Mouse (Mus musculus) lung, embryonic 16.5 days (tissue): ENCODE measurements around the gene Cnfn. TPM values are rescaled to one million over a fixed set of nuclear protein-coding genes. Genes with fewer than 3 reads are reported as not detected.
"Not testable (repeated sequence)": the region's sequence is repeated elsewhere in the genome, so short reads cannot be mapped to it uniquely, and the experiment has no call there.

Experiments used
- ATAC-seq: fragments of 200-750 bp; cut with Nextera tagmentation; 2 replicates; pipeline ENCODE4 v1.8.0; 2017; ENCODE audit warnings: low read depth, mild to moderate bottlenecking, moderate library complexity
- H3K27ac ChIP-seq: fragments of 300-500 bp; sonication (generic); 2 replicates; pipeline ENCODE4 v1.5.1; 2014; ENCODE audit warnings: mild to moderate bottlenecking, control low read depth, low read length
- H3K27me3 ChIP-seq: fragments of 300-500 bp; sonication (generic); 2 replicates; pipeline ENCODE4 v1.6.1; 2014; ENCODE audit warnings: low read depth, low read length, mixed read lengths; ENCODE audit not compliant: control insufficient read depth, insufficient read depth
- H3K36me3 ChIP-seq: fragments of 300-500 bp; sonication (generic); 2 replicates; pipeline ENCODE4 v1.6.1; 2014; ENCODE audit warnings: low read length; ENCODE audit not compliant: control insufficient read depth, insufficient read depth
- H3K4me1 ChIP-seq: fragments of 300-500 bp; sonication (generic); replicated peaks from 2 replicates; pipeline ENCODE4 v1.6.1; 2014; ENCODE audit warnings: low read length, mixed read lengths; ENCODE audit not compliant: control insufficient read depth, insufficient read depth
- H3K4me2 ChIP-seq: fragments of 300-500 bp; sonication (generic); 2 replicates; pipeline ENCODE4 v1.6.1; 2014; ENCODE audit warnings: low read depth, low read length, control low read depth
- H3K4me3 ChIP-seq: fragments of 300-500 bp; sonication (generic); 2 replicates; pipeline ENCODE4 v1.5.1; 2014; ENCODE audit warnings: mild to moderate bottlenecking, low read length, control low read depth
- H3K9ac ChIP-seq: fragments of 300-500 bp; sonication (generic); 2 replicates; pipeline ENCODE4 v1.6.1; 2014; ENCODE audit warnings: low read length, control low read depth
- H3K9me3 ChIP-seq: fragments of 300-500 bp; sonication (generic); 2 replicates; pipeline ENCODE4 v1.6.1; 2016; ENCODE audit warnings: low read length; ENCODE audit not compliant: control insufficient read depth
- WGBS: fragments of 180-500 bp; shearing (Covaris S2); extraction: QIAGEN DNeasy Blood & Tissue Kit; methylation state at CpG from one replicate; pipeline ENCODE4 v1.1.7; 2014; 5-methylcytosine and 5-hydroxymethylcytosine counted together
- polyA plus RNA-seq: library from polyadenylated mRNA; unstranded; fragments of >200 nt; fragmentation: Nextera tagmentation; extraction: Ambion mirVana; gene quantifications from 2 replicates; pipeline ENCODE4 v1.2.1, GENCODE M21; 2015

Cnfn gene
- polyA plus RNA-seq, 1 experiment from 2014 or later: 0.33 TPM

DNA sequence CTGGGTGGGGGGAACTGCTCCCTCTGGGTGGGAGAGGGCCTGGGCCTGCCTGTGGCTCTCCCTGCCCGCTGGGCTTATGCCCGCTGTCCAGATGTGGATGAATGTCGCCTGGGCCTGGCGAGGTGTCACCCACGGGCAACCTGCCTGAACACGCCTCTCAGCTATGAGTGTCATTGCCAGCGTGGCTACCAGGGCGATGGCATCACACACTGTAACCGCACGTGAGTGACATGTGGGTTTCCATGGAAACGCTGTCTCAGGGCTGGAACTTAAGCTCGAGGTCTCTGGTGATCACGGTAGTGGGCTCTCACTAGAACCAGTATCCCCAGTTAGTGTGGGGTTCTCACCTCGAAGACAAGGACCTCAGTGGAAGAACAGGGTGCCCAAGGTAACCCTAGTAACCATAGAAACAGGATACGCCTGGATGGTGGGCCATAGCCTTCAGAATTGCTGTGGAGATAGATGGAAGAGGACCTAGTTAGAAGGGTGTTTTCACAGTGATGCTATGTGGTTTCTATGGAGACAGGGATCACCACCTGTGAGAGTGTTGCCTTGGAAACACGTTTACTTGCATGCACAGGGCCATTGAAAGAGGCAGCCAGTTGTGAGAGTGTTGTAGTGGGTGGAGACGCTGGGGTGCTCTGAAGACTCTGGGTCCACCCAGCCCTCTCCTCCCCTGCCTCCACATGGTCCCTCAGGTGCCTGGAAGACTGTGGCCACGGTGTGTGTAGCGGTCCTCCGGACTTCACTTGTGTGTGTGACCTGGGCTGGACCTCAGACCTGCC, 28.3 kb downstream of the Cnfn start:
- H3K27me3 ChIP-seq: no peaks in the 10 kb centered on the region
- H3K9ac ChIP-seq: no peak overlapping the region
- H3K4me1 ChIP-seq: no peaks in the 10 kb centered on the region
- ATAC-seq: no peak
- no peak overlapping the region for H3K4me3 ChIP-seq
- H3K36me3 ChIP-seq: peaks cover 2% of the 10 kb centered on the region; the same call in 1 of the 2 replicates
- 76% methylated on average over 20 of the region's 20 CpGs for WGBS
- no peaks in the 10 kb centered on the region for H3K9me3 ChIP-seq
- no peak overlapping the region for H3K27ac ChIP-seq
- H3K4me2 ChIP-seq: no peak overlapping the region

DNA sequence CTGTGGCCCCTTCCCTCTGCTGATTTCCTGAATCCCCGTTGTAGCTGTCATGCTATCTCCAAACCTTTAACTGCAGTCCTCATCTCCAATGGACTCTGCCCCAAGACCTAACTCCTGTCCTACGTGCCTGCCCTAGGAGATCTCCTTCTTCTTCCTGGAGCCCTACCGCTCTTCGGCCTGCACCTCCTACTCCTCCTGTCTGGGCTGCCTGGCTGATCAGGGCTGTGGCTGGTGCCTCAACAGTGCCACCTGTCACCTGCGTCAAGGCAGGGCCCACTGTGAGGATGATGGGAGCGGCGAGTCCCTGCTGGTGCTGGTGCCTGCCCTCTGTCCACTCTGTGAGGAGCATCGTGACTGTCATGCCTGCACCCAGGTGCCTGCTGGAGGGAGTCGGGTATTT, 30.2 kb downstream of the Cnfn start:
- no peak overlapping the region for H3K4me2 ChIP-seq
- no peak overlapping the region for H3K27ac ChIP-seq
- 86% methylated on average over 9 of the region's 9 CpGs for WGBS
- no peaks in the 10 kb centered on the region for H3K4me1 ChIP-seq
- H3K9me3 ChIP-seq: no peaks in the 10 kb centered on the region
- peaks cover 7% of the 10 kb centered on the region for H3K36me3 ChIP-seq
- no peaks in the 10 kb centered on the region for H3K27me3 ChIP-seq
- no peak overlapping the region for H3K9ac ChIP-seq
- no peak for ATAC-seq
- H3K4me3 ChIP-seq: no peak overlapping the region

DNA sequence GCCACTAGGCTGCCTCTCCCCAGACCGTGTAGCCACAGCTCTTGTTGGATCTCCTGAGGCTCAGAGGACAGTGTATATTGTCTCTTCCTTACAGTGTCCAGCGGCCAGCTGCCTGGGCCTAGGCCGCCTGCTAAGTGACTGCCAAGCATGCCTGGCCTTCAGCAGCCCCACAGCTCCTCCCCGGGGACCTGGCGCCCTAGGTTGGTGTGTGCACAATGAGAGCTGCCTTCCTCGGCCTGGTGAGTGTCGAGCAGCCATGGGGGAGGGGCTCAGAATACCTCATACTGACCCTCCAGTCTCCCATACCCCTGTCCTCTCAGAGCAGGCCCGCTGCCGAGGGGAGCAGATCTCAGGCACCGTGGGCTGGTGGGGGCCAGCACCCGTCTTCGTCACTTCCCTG, 35.1 kb downstream of the Cnfn start:
- no peaks in the 10 kb centered on the region for H3K27me3 ChIP-seq
- no peak overlapping the region for H3K9ac ChIP-seq
- no peaks in the 10 kb centered on the region for H3K4me1 ChIP-seq
- peak; percentile 50; the same call in 1 of the 2 replicates for ATAC-seq
- peaks cover 19% of the 10 kb centered on the region; the same call in 1 of the 2 replicates for H3K36me3 ChIP-seq
- no peak overlapping the region for H3K4me2 ChIP-seq
- H3K9me3 ChIP-seq: no peaks in the 10 kb centered on the region
- H3K4me3 ChIP-seq: no peak overlapping the region
- 78% methylated on average over 12 of the region's 12 CpGs for WGBS
- no peak overlapping the region for H3K27ac ChIP-seq

DNA sequence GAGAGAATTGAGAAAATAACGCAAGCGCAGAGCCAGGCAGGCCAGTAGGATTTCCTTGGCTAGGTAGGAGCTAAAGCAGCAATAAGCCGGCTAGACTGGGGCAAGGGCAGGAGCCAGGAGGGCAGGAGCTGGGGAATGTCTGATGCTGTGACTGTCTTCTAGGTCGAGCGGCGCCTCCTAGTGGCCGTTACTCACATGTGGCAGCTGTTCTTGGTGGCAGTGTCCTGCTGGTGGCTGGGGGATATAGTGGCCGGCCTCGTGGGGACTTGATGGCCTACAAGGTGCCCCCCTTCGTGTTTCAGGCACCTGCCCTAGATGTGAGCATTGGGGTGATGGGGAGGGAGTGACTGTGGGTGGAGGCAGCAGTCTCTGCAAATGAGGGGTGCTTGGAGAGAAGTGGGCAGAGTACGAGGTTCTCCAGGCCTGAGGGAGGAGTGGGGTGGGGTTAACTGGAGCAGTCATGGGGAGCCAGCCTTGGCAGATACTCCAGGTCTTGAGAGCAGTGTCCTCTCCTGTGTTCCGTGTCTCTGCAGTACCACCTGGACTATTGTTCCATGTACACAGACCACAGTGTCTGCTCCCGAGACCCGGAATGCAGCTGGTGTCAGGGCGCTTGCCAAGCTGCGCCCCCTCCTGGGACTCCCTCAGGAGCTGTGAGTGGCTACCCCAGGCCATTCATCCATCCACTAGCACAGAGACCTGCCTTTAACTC, 35.8 kb downstream of the Cnfn start:
- Histone ChIP-seq H3K27me3 (no peaks in the 10 kb centered on the region), H3K4me2 (no peak overlapping the region), H3K9ac (no peak overlapping the region), H3K4me1 (no peaks in the 10 kb centered on the region), H3K36me3 (peaks cover 19% of the 10 kb centered on the region; the same call in 1 of the 2 replicates), H3K9me3 (no peaks in the 10 kb centered on the region), H3K27ac (no peak overlapping the region), H3K4me3 (no peak overlapping the region)
- ATAC-seq: peak; percentile 81
- 41% methylated on average over 16 of the region's 16 CpGs for WGBS

DNA sequence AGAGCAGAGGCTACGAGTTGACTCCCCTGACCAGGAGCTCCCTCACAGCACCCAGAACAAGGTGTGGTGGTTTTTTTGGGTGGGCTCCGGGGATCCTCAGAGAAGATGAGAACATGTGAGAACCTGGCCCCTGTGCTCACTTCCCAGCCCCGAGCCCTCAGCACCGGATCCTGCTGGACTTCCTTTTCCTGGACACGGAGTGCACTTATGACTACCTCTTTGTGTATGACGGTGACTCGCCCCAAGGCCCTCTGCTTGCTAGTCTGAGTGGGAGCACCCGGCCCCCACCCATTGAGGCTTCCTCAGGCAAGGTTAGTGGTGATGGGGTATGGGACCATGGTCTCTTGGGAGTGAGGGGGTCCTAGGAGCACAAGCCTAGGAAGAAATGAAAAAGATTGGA, 43.3 kb downstream of the Cnfn start:
- peaks cover 7% of the 10 kb centered on the region; the same call in 1 of the 2 replicates for H3K36me3 ChIP-seq
- no peak for ATAC-seq
- H3K9ac ChIP-seq: no peak overlapping the region
- 65% methylated on average over 8 of the region's 8 CpGs for WGBS
- H3K4me2 ChIP-seq: no peak overlapping the region
- H3K27me3 ChIP-seq: no peaks in the 10 kb centered on the region
- H3K27ac ChIP-seq: no peak overlapping the region
- H3K4me1 ChIP-seq: peaks cover 8% of the 10 kb centered on the region
- no peak overlapping the region for H3K4me3 ChIP-seq
- H3K9me3 ChIP-seq: no peaks in the 10 kb centered on the region

DNA sequence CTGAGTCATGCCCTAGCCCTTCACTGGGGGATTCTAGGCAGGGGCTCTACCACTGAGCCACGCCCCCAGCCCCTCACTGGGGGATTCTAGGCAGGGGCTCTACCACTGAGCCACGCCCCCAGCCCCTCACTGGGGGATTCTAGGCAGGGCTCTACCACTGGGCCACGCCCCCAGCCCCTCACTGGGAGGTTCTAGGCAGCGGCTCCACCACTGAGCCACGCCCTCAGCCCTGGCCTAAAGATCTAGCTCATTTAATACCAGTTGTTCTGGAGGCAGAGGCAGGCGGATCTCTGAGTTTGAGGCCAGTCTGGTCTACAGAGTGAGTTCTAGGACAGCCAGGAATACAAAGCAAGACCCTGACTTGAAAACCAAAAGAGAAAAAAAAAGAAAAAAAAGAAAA, 44.1 kb downstream of the Cnfn start:
- H3K9ac ChIP-seq, H3K4me1 ChIP-seq, H3K27me3 ChIP-seq, ATAC-seq, H3K36me3 ChIP-seq, H3K27ac ChIP-seq, H3K4me3 ChIP-seq, H3K9me3 ChIP-seq, H3K4me2 ChIP-seq: not testable (repeated sequence)
- 87% methylated on average over 6 of the region's 6 CpGs for WGBS

DNA sequence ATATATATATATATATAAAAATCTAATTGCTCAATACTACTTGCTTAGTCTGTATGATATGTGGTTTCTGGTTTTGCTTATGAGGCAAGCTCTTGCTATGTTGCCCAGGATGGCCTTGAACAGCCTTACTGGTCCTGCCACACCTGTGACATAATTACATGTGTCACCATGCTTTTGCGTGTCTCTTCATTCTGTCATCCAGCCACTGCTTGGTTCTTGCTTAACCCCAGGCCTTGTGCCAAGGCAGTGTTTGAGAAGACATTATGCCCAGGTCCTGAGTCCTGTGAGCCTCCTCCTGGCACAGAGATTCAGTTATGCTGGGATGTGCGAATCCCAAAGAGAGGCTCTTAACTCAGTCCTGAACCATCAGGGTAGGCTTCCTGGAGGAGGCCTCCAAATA, 46.3 kb downstream of the Cnfn start:
- Histone ChIP-seq H3K9ac (no peak overlapping the region), H3K27me3 (no peaks in the 10 kb centered on the region), H3K4me3 (no peak overlapping the region), H3K4me1 (peaks cover 8% of the 10 kb centered on the region), H3K36me3 (no peaks in the 10 kb centered on the region), H3K9me3 (no peaks in the 10 kb centered on the region), H3K4me2 (no peak overlapping the region), H3K27ac (no peak overlapping the region)
- 73% methylated on average over 2 of the region's 2 CpGs for WGBS
- ATAC-seq: no peak

DNA sequence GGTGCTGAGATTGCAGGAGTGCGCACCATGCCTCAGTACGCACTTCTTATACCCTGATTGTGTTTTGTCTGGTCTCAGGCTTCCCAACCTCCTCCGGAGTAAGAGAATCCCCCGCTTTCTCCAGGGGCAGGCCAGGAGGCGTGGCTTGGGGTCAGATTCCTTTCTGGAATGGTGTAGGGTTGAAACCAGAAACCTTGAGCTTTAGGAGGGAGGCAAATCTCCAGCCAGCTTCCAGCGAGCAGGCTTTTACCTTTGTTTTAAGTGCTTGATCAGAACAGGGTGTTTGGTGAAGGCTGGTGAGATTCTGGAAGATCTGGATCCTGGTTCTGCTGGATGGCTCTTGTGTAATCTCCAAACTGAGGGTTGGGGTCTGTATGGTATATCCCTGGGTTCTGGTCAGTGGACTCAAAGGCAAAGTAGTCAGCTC, 47.5 kb downstream of the Cnfn start:
- H3K9ac ChIP-seq: peak overlapping the region; percentile 42
- H3K36me3 ChIP-seq: no peaks in the 10 kb centered on the region
- H3K4me2 ChIP-seq: peak overlapping the region; percentile 34
- no peaks in the 10 kb centered on the region for H3K9me3 ChIP-seq
- WGBS: 8% methylated on average over 6 of the region's 6 CpGs
- H3K27ac ChIP-seq: peak overlapping the region; percentile 85
- H3K4me1 ChIP-seq: peaks cover 16% of the 10 kb centered on the region
- peak; percentile 89 for ATAC-seq
- H3K4me3 ChIP-seq: peak overlapping the region; percentile 22; the same call in 1 of the 2 replicates
- no peaks in the 10 kb centered on the region for H3K27me3 ChIP-seq
